Mouse (Mus musculus): ENCODE measurements at regions not wholly inside any gene's neighbourhood (a gene's known extent, or its start where the extent isn't known, plus 50 kb on each side); places are given as distances from the start of the nearest gene placed in this dataset.

- TF ChIP-seq POLR2A (IDR thresholded peaks at IDR 0.05; ENCODE audit: low read depth, low read length) (no peak), CTCF (IDR thresholded peaks at IDR 0.05; ENCODE audit: extremely low read depth, insufficient read length, insufficient replicate concordance, low read depth, low read length) (no peak)
These were observed 407.6 kb downstream of the Nedd1 start for GRCm38 (mm10) chr10:92314606-92315005.
